Mouse (Mus musculus) CD4-positive helper T cell, adult 2 months (primary cell): Measurements from ENCODE around the gene Glt1d1.
"Not testable (repeated sequence)": the region's sequence is repeated elsewhere in the genome, so short reads cannot be mapped to it uniquely, and the experiment has no call there.

Source experiments
- DNase-seq: peaks from one replicate; pipeline ENCODE4 v3.0.0-alpha.2; 2012; ENCODE audit warnings: low read depth, missing footprints, low spot score

Glt1d1 gene

GRCm38 (mm10) chr5:127699679-127700078 lies 67.6 kb downstream of the Glt1d1 start:
- no peak for DNase-seq

GRCm38 (mm10) chr5:127700156-127700555 lies 68.1 kb downstream of the Glt1d1 start:
- DNase-seq = no peak

DNA sequence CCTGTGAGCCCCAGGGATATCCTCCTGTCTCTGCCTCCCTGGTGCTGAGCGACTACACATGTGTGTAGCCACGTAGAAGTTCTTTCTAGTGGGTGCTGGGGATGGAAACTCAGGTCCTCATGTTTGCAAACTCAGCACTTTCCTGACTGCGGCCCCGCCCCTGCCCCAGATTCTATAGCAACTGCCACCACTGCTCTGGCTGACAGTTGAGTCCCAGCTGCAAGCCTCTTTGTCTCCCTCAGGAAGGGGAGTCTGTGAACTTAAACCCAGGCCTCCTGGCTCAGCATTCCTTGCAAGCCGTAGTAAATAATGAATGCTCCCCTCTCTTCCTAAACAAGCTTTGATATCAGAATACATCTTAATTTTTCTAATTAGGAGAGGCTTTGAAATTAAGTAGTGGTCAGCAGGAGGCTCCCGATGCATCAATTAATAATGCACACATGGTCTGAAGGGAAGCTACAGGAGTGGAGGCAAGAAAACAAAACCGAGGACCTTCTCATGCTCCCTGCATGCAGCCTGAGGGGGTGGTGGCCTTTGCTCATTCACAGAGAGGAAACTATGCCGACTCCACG lies 71.6 kb downstream of the Glt1d1 start:
- no peak for DNase-seq

GRCm38 (mm10) chr5:127705225-127705624 lies 73.2 kb downstream of the Glt1d1 start:
- DNase-seq = no peak

DNA sequence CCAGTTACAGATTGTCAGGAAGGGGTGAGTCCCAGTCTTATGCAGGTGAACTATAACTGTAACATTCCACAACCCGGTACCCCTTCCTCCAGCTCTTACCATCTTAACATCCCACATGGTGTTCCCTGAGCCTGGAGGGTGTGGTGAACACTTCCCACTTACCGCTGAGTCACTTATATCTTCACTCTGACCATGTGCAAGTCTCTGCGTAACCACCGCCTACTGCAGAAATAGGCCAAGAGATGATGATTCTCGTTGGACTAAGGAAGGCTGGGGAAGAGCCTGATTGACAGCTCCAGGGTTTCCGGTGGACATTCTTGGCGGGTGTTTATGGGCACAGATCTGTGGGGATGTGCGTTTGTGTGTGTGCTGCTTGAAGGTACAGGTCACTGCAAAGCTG lies 73.9 kb downstream of the Glt1d1 start:
- no peak for DNase-seq

GRCm38 (mm10) chr5:127708143-127708542 lies 76.1 kb downstream of the Glt1d1 start:
- no peak for DNase-seq

- no peak for DNase-seq
These were observed 83.0 kb downstream of the Glt1d1 start for GRCm38 (mm10) chr5:127714783-127715704.

DNA sequence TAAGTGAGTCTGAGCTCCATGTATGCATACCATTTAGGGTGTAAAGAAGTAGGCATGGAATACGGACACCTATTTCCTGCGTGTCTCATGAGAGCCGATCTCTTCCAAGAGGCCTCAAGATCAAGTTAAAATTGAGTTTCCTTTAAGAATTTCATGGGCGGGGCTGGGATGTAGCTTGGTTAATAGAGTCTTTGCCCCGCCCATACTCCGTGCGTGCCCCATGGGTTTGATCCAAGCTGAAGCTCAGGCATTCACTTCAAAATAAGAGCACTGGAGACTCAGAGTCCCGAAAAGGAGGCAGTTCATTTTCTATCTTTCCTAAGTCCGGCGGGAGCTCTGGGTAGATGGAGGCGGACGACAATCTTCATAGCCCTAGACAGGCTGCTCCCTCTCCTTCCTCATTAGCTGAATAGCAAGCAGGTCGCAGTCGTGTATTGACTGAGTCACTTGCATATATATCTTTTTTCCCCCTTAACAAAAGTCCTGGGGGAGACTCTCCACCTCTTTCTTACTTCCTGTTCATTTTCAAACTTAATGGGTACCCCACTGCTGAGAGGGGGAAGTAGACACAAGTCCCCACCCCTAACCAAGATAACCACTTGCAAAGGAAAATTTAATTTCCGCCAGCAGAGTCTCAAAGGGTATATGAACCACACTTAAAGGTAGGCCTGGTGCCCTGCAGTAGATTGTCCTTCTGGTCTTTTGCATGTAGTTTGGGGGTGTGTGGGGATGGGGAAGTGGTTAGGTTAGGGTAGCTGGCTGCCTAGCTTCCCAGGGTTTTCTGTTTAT lies 88.7 kb downstream of the Glt1d1 start:
- DNase-seq = no peak

DNA sequence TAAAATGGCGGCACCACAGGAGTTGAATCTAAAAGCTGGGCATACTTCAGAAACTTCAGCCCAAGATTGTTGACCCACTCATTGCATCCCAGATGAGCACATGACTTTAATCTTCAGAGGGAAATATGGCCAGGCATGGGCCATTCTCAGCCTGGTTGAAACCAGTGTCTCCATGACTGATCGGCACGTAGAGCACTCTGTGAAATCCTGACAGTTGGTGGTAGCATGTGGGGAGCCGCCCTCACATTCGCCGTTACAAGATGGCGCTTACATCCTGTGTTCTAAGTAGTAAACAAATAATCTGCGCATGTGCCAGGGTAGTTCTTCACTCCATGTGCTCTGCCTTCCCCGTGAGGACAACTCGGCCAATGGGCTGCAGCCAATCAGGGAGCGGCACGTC lies 90.1 kb downstream of the Glt1d1 start:
- DNase-seq = not testable (repeated sequence)

- DNase-seq = no peak
These were observed 98.3 kb downstream of the Glt1d1 start for GRCm38 (mm10) chr5:127730351-127730750.

DNA sequence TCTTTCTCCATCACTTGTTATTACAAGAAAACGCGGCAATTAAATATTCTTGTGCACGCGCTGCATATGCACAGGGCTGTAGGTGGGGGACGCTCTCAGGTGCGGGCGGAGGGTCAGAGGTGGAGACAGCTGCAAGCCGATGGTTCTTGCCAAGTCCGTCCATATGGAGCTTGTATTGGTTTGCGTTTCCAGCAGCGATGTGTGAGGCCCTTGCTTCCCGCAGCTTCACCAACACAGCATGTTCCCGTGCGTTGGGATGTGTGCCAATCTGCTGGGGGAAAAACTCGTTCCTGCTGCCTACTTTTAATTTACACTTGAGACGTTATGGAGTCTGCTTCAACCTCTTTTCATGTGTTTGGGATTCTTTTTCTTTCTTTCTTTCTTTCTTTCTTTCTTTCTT lies 109.3 kb downstream of the Glt1d1 start:
- no peak for DNase-seq

- not testable (repeated sequence) for DNase-seq
These were observed 117.5 kb downstream of the Glt1d1 start for GRCm38 (mm10) chr5:127749540-127749939.

- DNase-seq = no peak
These were observed 119.4 kb downstream of the Glt1d1 start for GRCm38 (mm10) chr5:127751262-127751975.

GRCm38 (mm10) chr5:127755594-127755993 lies 123.5 kb downstream of the Glt1d1 start:
- DNase-seq = no peak

DNA sequence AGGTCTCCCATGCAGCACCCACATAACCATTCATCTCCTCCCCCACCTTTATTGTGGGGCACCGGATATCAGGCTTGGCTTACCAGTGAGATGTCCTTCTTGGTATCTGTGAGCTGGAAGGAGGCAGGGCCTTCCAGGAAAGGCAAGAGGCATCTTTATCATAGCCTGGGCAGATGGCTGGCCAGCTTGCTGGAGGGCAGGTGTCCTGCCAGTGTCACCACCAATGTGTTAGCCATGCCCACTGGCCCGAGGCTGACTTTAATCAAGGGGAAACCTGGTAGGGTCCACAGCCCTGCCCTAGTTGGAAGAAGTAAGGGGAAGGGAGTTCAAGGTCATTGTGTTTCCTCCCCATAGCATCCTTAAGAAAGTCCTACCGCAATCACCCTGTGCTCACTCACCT lies 123.9 kb downstream of the Glt1d1 start:
- DNase-seq = no peak

- DNase-seq = no peak
These were observed 124.8 kb downstream of the Glt1d1 start for GRCm38 (mm10) chr5:127756671-127757423.

DNA sequence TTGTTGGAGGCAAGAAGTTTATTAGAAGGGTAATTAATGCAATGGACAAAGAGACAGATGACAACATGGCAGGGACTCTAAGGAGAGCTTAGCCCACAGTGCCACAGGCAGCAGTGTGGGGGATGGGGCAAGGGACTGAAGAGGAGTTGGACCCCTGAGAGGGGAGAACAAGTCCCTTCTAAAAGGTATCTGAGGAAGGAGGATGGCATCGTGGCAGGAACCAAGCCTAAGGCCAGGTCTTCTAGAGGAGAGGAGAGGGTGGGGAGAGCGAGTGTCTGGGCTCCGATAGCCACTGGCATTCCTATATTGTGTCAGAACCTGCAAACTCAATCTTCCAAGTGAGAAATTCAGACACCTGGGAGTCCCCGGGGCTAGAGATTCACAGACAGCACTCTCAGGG lies 126.5 kb downstream of the Glt1d1 start:
- no peak for DNase-seq
